In the genomic region with DNA sequence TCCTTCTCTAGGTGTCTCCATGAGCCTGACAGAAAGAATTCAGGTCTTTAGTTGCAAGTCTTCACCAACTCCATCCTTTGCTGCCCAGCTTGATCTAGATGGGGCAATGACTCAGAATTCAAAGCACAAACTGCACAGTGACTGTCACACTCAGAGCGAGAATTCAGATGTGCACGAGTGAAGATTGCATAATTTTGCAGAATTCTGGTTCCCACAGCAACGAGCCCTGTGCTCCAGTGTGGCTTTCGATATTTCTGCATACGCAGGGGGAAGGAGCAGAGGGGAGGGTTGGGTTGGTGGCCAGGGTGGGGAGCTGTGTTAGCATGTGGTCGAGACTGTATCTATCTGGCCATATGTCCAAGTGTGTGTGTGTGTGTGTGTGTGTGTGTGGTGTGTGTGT, we compare ENCODE assay signal across 9 mouse cellular contexts. TPM values are rescaled to one million over a fixed set of nuclear protein-coding genes. Genes with fewer than 3 reads are reported as not detected.
DNase-seq lines count a peak whose midpoint lies in the region; ATAC-seq lines count a peak whose summit lies in the region.
"Had no signal": no experiment of that assay in that cellular context is flagged by ENCODE, and none has a peak within 500 bp of the region (broad histone marks: within the 10 kb centered on the region; RNA-seq: fewer than 3 reads in every experiment).

No protein-coding gene starts in this region.

- H3K4me2 ChIP-seq in hindbrain, embryonic 16.5 days (ENCODE audit: low read length) = no peak overlapping the region
- H3K4me2 ChIP-seq in hindbrain, embryonic 12.5 days (replicated peaks) = no peak overlapping the region
- H3K4me2 ChIP-seq in forebrain, embryonic 16.5 days (ENCODE audit: low read length) = no peak overlapping the region
- H3K4me2 ChIP-seq: embryonic facial prominence, embryonic 13.5 days had no signal

- no peaks in the 10 kb centered on the region for H3K27me3 ChIP-seq in hindbrain, embryonic 16.5 days (replicated peaks; ENCODE audit: control insufficient read depth, insufficient read depth, low read length)
- no peaks in the 10 kb centered on the region; the same call in 1 of the 2 replicates for H3K27me3 ChIP-seq in hindbrain, embryonic 12.5 days
- no peaks in the 10 kb centered on the region for H3K27me3 ChIP-seq in forebrain, embryonic 16.5 days (replicated peaks; ENCODE audit: control insufficient read depth, insufficient read depth, low read length)
- no peaks in the 10 kb centered on the region for H3K27me3 ChIP-seq in limb, embryonic 10.5 days (ENCODE audit: low read depth, poor library complexity, severe bottlenecking)
- H3K27me3 ChIP-seq: embryonic facial prominence, embryonic 13.5 days had no signal

- H3K27ac ChIP-seq in hindbrain, embryonic 16.5 days (ENCODE audit: low read depth, low read length) = no peak overlapping the region
- H3K27ac ChIP-seq in hindbrain, embryonic 12.5 days = no peak overlapping the region
- peak overlapping the region; percentile 8; the same call in 1 of the 2 replicates for H3K27ac ChIP-seq in forebrain, embryonic 16.5 days (ENCODE audit: low read length)
- no peak overlapping the region for H3K27ac ChIP-seq in limb, embryonic 10.5 days

- no peak overlapping the region for H3K9ac ChIP-seq in hindbrain, embryonic 16.5 days (ENCODE audit: low read depth, low read length)
- H3K9ac ChIP-seq in hindbrain, embryonic 12.5 days = no peak overlapping the region
- no peak overlapping the region for H3K9ac ChIP-seq in forebrain, embryonic 16.5 days (replicated peaks; ENCODE audit: low read depth, low read length)
- H3K9ac ChIP-seq: embryonic facial prominence, embryonic 13.5 days had no signal

- WGBS in hindbrain, embryonic 16.5 days = 46% methylated on average over 6 of the region's 6 CpGs
- 69% methylated on average over 6 of the region's 6 CpGs for WGBS in hindbrain, embryonic 12.5 days
- 57% methylated on average over 6 of the region's 6 CpGs for WGBS in forebrain, embryonic 16.5 days
- 87% methylated on average over 6 of the region's 6 CpGs for WGBS in limb, embryonic 10.5 days

- H3K4me3 ChIP-seq in hindbrain, embryonic 16.5 days (ENCODE audit: low read length) = no peak overlapping the region
- H3K4me3 ChIP-seq in hindbrain, embryonic 12.5 days = no peak overlapping the region
- H3K4me3 ChIP-seq in forebrain, embryonic 16.5 days (replicated peaks; ENCODE audit: low read length) = no peak overlapping the region
- no peak overlapping the region for H3K4me3 ChIP-seq in limb, embryonic 10.5 days
- H3K4me3 ChIP-seq: embryonic facial prominence, embryonic 13.5 days had no signal

- DNase-seq in layer of hippocampus, postnatal 36 days = peak; percentile 60 to 65
- peak; percentile 35 for DNase-seq in right cerebral cortex, postnatal 14 days
- no peak for DNase-seq in Muller cell, postnatal 12 days (ENCODE audit: inconsistent ontology term)
- DNase-seq in limb, embryonic 10.5 days (ENCODE audit: low spot score) = no peak
- no peak for DNase-seq in MN1 (ENCODE audit: low spot score)

- no peaks in the 10 kb centered on the region for H3K36me3 ChIP-seq in hindbrain, embryonic 16.5 days (ENCODE audit: control insufficient read depth, insufficient read depth, low read length)
- H3K36me3 ChIP-seq in hindbrain, embryonic 12.5 days = no peaks in the 10 kb centered on the region
- H3K36me3 ChIP-seq in forebrain, embryonic 16.5 days (ENCODE audit: control insufficient read depth, insufficient read depth) = no peaks in the 10 kb centered on the region
- H3K36me3 ChIP-seq in limb, embryonic 10.5 days = no peaks in the 10 kb centered on the region
- H3K36me3 ChIP-seq: embryonic facial prominence, embryonic 13.5 days had no signal

- H3K9me3 ChIP-seq in hindbrain, embryonic 16.5 days (ENCODE audit: control insufficient read depth, low read length) = no peaks in the 10 kb centered on the region
- no peaks in the 10 kb centered on the region for H3K9me3 ChIP-seq in hindbrain, embryonic 12.5 days (replicated peaks)
- no peaks in the 10 kb centered on the region for H3K9me3 ChIP-seq in forebrain, embryonic 16.5 days (ENCODE audit: control insufficient read depth, low read length)
- no peaks in the 10 kb centered on the region for H3K9me3 ChIP-seq in limb, embryonic 10.5 days (replicated peaks)
- H3K9me3 ChIP-seq: embryonic facial prominence, embryonic 13.5 days had no signal

- ATAC-seq in hindbrain, embryonic 16.5 days = peak; percentile 67
- no peak for ATAC-seq in hindbrain, embryonic 12.5 days (ENCODE audit: low FRiP score)
- ATAC-seq in forebrain, embryonic 16.5 days = peak; percentile 76

- H3K4me1 ChIP-seq in hindbrain, embryonic 16.5 days (ENCODE audit: control insufficient read depth, insufficient read depth, low read depth, low read length) = peaks cover 3% of the 10 kb centered on the region; the same call in 1 of the 2 replicates
- no peaks in the 10 kb centered on the region for H3K4me1 ChIP-seq in hindbrain, embryonic 12.5 days
- peaks cover 7% of the 10 kb centered on the region for H3K4me1 ChIP-seq in forebrain, embryonic 16.5 days (replicated peaks; ENCODE audit: control insufficient read depth, insufficient read depth, low read length)
- no peaks in the 10 kb centered on the region for H3K4me1 ChIP-seq in limb, embryonic 10.5 days
- H3K4me1 ChIP-seq: embryonic facial prominence, embryonic 13.5 days had no signal

RNA-seq across cellular contexts. Expression of a gene that starts 28.8 kb away (rescaled TPM):
- polyA plus RNA-seq in hindbrain, embryonic 16.5 days (2015; fragmentation: Nextera tagmentation; extraction: Ambion mirVana) = not detected in 2 replicates
- polyA plus RNA-seq in hindbrain, embryonic 12.5 days (2016; fragmentation: Nextera tagmentation; extraction: Ambion mirVana) = not detected in 2 replicates
- polyA plus RNA-seq in forebrain, embryonic 16.5 days (2015; fragmentation: Nextera tagmentation; extraction: Ambion mirVana) = not detected in 2 replicates
- under 1 TPM in 1 of 2 experiments, not detected in 1; 0.35 TPM for total RNA-seq in layer of hippocampus, postnatal 36 days (2021)
- polyA plus RNA-seq in limb, embryonic 10.5 days (2016; fragmentation: Nextera tagmentation; extraction: Ambion mirVana) = 0.05 TPM in 1 of 2 replicates, not detected in the other

RNA-seq across cellular contexts. Expression of a gene that starts 38.5 kb away (rescaled TPM):
- 0.20 and 0.33 TPM in 2 replicates for polyA plus RNA-seq in hindbrain, embryonic 16.5 days (2015; fragmentation: Nextera tagmentation; extraction: Ambion mirVana)
- polyA plus RNA-seq in hindbrain, embryonic 12.5 days (2016; fragmentation: Nextera tagmentation; extraction: Ambion mirVana) = 0.26 and 0.51 TPM in 2 replicates
- polyA plus RNA-seq in forebrain, embryonic 16.5 days (2015; fragmentation: Nextera tagmentation; extraction: Ambion mirVana) = 0.25 and 0.57 TPM in 2 replicates
- total RNA-seq in layer of hippocampus, postnatal 36 days (2021) = 1 to 10 TPM; 1.1 to 1.3 TPM
- polyA plus RNA-seq in limb, embryonic 10.5 days (2016; fragmentation: Nextera tagmentation; extraction: Ambion mirVana) = 0.20 and 0.28 TPM in 2 replicates

Comparison
In these comparisons a context has a peak if more than half of its experiments do, and no peak if none do; other contexts are left out.
1. DNase-seq: peak in layer of hippocampus, postnatal 36 days (2 of 2) and right cerebral cortex, postnatal 14 days (single experiment); none in Muller cell, postnatal 12 days (single experiment), limb, embryonic 10.5 days (single experiment) and MN1 (single experiment).